Mouse (Mus musculus): Measurements from ENCODE around the gene Stard13. TPM values are rescaled to one million over a fixed set of nuclear protein-coding genes. Genes with fewer than 3 reads are reported as not detected.

Gene Stard13
- total RNA-seq, 2 experiments from 2014 or later: 12.3 to 14.9 TPM

Other genes with a start within 250 kb of the Stard13 start
- gene Gm42906, start 194.3 kb upstream of the Stard13 start, total RNA-seq (2021): not detected